Mouse (Mus musculus): Measurements from ENCODE around the gene Olfr668. TPM values are rescaled to one million over a fixed set of nuclear protein-coding genes. Genes with fewer than 3 reads are reported as not detected.

Gene Olfr668
- total RNA-seq (2023), result not detected

DNA sequence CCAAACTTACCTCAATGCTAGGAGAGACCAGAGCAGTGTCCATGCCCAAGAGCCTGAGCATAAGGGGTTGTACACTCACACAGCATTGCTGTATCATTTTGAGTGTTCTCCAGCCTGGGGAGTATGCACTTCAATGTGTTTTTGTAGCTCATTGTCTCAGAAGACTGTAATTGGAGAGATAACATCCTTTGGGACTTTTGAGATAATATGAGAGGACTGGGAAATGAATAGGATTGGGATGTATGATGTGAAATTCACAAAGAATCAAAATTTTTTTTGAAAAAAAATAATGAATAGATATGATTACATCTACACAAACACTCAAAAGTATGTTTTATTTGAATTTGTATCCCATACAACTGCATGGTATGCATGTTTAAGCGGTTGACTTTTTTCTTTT, at the start of gene Olfr668:
Olfr668 (minus strand) TSS at position 101 of the 400 bp plus-strand sequence.

DNA sequence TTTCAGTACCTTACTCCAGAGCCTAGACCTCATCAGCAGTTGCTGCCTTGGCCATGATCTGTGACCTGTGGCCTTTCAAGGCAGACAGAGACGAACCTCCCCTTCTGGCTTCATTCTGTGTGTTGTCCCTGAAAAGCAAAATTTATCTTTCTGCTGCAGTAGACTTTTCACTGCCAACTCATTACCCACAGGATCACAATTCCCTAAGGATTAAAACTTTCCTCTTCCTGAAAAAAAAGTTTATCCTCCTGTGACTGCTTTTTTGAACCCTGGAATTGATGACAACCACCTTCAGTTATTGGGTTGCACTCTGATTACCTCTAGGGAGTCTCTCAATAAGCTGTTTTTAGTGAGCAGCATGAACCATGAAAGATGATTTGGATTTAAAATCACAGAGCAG, 34.7 kb upstream of the Olfr668 start, which contains the start of gene Olfr670:
Olfr670 (minus strand) TSS at position 101 of the 400 bp plus-strand sequence.

DNA sequence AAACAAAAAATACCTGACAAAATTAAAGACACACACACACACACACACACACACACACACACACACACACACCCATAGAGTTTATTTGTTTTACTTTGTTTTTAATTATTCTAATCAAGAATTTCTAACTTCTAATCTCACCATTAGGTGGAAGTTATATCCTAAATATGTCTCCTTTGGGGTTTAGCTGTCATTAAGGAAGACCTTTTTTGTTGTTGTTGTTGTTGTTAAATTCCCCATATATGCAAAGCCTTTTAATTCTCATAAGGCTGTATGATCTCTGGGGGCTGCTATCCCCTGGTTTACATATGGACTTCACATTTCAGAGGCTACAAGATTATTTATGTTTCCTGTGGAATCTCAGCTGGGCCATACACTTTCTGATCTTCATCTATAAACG, 6.1 kb upstream of the Olfr668 start, which contains the start of gene Olfr669:
Olfr669 (plus strand) TSS at position 301 of the 400 bp plus-strand sequence.

DNA sequence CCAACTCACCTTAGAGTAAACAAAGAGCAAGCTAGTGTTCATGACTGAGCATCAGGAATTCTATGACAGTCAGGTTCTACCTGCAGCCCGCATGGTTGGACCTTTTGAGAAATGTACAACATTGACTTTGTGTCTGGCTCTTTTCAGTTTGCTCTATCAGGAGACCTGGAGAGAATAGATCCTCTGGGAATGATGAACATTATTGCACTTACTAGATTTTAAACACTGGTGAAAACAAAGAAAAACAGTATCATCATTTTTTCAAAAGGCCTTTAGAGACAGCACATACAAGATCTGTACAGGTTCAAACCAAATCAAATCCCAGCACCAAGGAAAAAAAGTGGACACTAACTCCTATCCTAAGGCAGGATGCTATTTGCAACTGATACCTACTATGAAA, 6.5 kb downstream of the Olfr668 start, which contains the start of gene Olfr667:
Olfr667 (minus strand) TSS at position 101 of the 400 bp plus-strand sequence.

DNA sequence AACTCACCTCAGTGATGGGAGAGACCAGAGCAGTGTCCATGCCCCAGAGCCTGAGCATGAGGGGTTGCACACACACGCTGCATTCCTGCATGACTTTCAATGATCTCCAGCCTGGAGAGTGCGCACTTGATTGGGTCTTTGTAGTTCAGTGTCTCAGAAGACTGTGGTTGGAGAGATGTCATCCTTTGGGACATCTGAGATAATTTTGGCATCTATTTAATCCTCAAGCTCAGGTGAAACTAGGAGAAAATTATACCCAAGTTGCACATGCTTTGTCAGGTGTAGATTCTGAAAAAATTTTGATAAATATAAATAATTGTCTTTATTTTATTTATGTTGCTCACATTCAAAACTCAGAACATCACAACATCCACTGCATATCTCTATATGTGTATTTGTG, 32.0 kb downstream of the Olfr668 start, which contains the start of gene Olfr666:
Olfr666 (minus strand) TSS at position 101 of the 400 bp plus-strand sequence.

DNA sequence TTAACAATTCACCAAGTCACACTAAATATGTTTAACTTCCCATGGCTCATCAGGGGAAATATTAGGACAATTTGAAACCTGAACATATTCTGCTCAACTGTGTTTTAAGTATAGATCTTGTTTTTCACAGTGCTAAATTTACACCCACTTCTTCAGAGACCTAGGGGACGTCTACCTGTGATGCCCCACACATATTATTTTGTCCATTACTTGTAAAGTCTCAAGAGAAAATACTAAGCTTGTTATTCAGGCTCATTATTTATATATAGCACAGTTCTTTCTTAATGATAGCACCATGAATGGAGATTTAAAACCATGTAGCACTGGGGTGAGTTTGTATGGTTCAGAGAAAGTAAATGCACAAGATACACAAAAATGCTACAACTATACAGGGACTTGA, 50.1 kb downstream of the Olfr668 start, which contains the start of gene Olfr665:
Olfr665 (plus strand) TSS at position 301 of the 400 bp plus-strand sequence.

Other genes with a start within 250 kb of the Olfr668 start
- gene Olfr661, start 241.6 kb downstream of the Olfr668 start, total RNA-seq (2023), result not detected
- not detected for gene Usp17le, start 150.6 kb downstream of the Olfr668 start, total RNA-seq (2023)
- gene Usp17lb, start 85.5 kb downstream of the Olfr668 start, total RNA-seq (2023), result not detected
- gene Usp17la, start 71.0 kb downstream of the Olfr668 start, total RNA-seq (2023), result not detected
- gene Olfr665, start 50.0 kb downstream of the Olfr668 start, total RNA-seq (2023), result not detected
- gene Olfr666, start 32.1 kb downstream of the Olfr668 start, total RNA-seq (2023), result not detected
- not detected for gene Olfr667, start 6.6 kb downstream of the Olfr668 start, total RNA-seq (2023)
- not detected for gene Olfr669, start 6.2 kb upstream of the Olfr668 start, total RNA-seq (2023)
- gene Olfr670, start 34.6 kb upstream of the Olfr668 start, total RNA-seq (2023), result not detected
- gene Olfr671, start 51.1 kb upstream of the Olfr668 start, total RNA-seq (2023), result not detected
- not detected for gene Olfr672, start 74.0 kb upstream of the Olfr668 start, total RNA-seq (2023)
- gene Olfr675, start 100.4 kb upstream of the Olfr668 start, total RNA-seq (2023), result not detected
- not detected for gene Olfr676, start 104.6 kb upstream of the Olfr668 start, total RNA-seq (2023)
- gene Olfr677, start 123.3 kb upstream of the Olfr668 start, total RNA-seq (2023), result not detected
- gene Olfr678, start 136.4 kb upstream of the Olfr668 start, total RNA-seq (2023), result not detected
- gene Olfr679, start 153.1 kb upstream of the Olfr668 start, total RNA-seq (2023), result not detected
- not detected for gene Olfr680-ps1, start 164.8 kb upstream of the Olfr668 start, total RNA-seq (2023)
- not detected for gene Olfr681, start 188.8 kb upstream of the Olfr668 start, total RNA-seq (2023)
- not detected for gene Olfr683, start 219.0 kb upstream of the Olfr668 start, total RNA-seq (2023)
- not detected for gene Olfr684, start 235.6 kb upstream of the Olfr668 start, total RNA-seq (2023)

Data from B cell, adult 67 days (primary cell).